Mouse (Mus musculus): ENCODE data around the gene Sertad3. TPM values are rescaled to one million over a fixed set of nuclear protein-coding genes. Genes with fewer than 3 reads are reported as not detected.

The Sertad3 gene
- polyA plus RNA-seq, 1 experiment from 2014 or later, result 9.8 TPM

DNA sequence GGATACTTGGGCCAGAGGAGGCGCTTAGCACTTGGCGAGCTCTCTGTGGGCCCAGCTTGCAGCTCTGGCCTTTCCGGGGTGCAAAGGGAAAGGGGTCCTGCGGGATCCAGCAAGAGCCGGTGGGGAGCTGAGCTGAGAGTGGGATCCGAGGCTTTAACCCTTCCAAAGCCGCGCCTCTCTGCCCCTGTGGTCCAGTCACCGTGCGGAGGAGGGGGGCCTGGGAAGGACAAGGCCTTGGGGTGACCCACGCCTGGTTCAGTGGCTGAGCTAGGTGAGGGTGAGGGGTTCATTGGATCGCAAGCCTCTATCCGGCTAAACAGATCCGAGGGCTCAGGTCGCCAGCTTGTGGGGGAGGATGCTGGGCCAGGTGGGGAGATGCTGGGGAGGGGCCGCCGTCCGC lies 27.5 kb upstream of the Sertad3 start:
- no peak; the same call in 1 of the 2 replicates for ATAC-seq (ENCODE audit: low FRiP score, low TSS enrichment)
- peaks cover 13% of the 10 kb centered on the region; the same call in 1 of the 2 replicates for H3K4me1 ChIP-seq (ENCODE audit: control insufficient read depth, insufficient read depth, low read length)
- WGBS, result 2% methylated on average over 18 of the region's 18 CpGs
- 0 out of 2 replicates have a peak, but pooled peaks cover 3% of the 10 kb centered on the region for H3K27me3 ChIP-seq (ENCODE audit: control insufficient read depth, insufficient read depth, low read length)
- H3K9me3 ChIP-seq (ENCODE audit: control insufficient read depth, low read length), result no peaks in the 10 kb centered on the region
- H3K4me2 ChIP-seq (ENCODE audit: low read length), result peak overlapping the region; percentile 90
- peak overlapping the region; percentile 85 for H3K9ac ChIP-seq (replicated peaks; ENCODE audit: low read length)
- peak overlapping the region; percentile 70 for H3K27ac ChIP-seq (replicated peaks; ENCODE audit: low read depth, low read length)
- H3K36me3 ChIP-seq (ENCODE audit: control insufficient read depth, insufficient read depth, low read length), result no peaks in the 10 kb centered on the region
- peak overlapping the region; percentile 61 for H3K4me3 ChIP-seq (replicated peaks; ENCODE audit: low read depth, low read length)
- DNase-seq, result peak; percentile 45

DNA sequence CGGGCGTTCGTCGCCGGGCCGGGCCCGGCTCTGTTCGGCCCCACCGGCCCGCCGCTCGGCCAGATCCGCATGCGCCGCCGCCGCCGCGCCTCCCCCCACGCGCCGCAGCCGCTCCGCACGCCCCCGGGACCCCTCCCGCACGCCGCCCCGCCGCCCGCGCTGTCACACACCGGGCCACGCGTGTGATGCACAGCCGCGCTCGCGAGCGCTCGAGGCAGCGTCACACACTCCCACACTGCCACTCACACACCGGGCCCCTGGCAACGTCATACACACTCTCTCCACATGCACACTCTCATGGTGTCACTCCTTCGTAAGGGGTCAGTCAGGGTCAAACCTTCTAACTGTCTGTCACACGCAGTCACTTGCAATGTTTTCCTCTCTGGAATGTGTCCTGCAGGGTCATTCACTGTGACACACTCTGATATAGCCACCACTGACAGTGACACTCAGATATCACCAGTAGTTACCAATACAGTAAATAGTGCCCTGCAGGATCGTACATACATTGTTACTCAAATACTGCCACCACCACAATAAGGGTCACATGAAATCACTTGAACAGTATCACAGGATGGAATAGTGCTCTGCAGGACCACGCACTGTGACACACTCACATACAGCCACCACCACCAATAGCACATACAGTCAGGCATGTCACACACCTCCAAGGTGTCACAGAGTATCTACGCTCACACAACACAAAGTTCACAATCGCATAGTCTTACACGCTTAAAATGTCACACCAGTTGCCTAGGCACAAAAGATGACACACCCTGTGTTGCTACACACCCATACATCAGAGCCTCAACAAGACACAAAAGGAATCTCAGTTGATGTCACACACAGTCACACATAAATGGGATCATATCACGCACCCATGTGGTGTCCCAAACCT lies 26.8 kb upstream of the Sertad3 start:
- 7% methylated on average over 52 of the region's 53 CpGs for WGBS
- DNase-seq (peak; percentile 74), ATAC-seq (ENCODE audit: low FRiP score, low TSS enrichment) (peak; percentile 46)
- Histone ChIP-seq H3K4me1 (ENCODE audit: control insufficient read depth, insufficient read depth, low read length) (peaks cover 13% of the 10 kb centered on the region; the same call in 1 of the 2 replicates), H3K27ac (replicated peaks; ENCODE audit: low read depth, low read length) (peak overlapping the region; percentile 70), H3K4me2 (ENCODE audit: low read length) (peak overlapping the region; percentile 90), H3K27me3 (ENCODE audit: control insufficient read depth, insufficient read depth, low read length) (0 out of 2 replicates have a peak, but pooled peaks cover 3% of the 10 kb centered on the region), H3K36me3 (ENCODE audit: control insufficient read depth, insufficient read depth, low read length) (no peaks in the 10 kb centered on the region), H3K9me3 (ENCODE audit: control insufficient read depth, low read length) (no peaks in the 10 kb centered on the region), H3K4me3 (replicated peaks; ENCODE audit: low read depth, low read length) (peak overlapping the region; percentile 61), H3K9ac (replicated peaks; ENCODE audit: low read length) (peak overlapping the region; percentile 85)

DNA sequence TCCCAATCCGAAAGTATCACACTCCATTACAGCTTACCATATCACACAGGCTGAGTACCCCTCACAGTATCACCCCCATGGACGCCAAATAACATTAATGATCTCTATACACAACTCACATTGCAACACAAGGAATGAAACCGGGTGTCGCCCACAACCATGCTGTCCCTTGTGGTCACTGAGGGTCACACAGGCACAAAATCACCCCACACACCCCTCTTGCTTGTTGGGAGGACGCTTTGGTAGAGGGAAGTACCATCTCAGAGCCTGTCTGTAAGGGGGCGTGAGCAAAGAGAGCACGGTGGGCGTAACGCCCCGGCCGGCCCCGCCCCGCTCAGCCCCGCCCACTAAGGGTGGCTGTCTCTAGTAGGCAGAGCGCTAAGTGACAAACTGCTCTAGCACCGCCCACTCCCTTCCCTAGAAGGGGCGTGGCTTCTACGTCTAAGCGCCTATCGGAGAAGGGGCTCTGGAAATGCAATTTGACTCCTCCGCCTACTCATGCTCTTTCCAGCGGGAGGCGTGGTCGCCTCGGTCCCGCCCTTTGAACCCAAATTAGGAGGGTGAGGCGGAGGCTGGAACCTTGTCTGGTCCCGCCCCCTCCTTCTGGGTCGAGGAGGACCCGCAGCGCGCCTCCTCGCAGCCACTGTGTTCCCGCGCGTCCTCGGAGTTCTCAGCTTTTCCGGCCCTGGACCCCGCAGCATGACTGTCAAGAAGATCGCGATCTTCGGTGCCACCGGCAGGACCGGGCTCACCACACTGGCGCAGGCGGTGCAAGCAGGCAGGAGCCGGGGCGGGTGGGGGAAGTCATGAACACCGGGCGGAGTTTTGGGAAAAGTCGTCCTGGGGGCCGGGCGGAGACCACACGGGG lies 25.9 kb upstream of the Sertad3 start, which contains the start of the genes Sptbn4 and Blvrb:
Gene Sptbn4 (minus strand): TSS at position 268 of the 868 bp plus-strand sequence.
Gene Blvrb (plus strand): TSS at position 560 of the 868 bp plus-strand sequence.
- under 1% methylated on average over 54 of the region's 54 CpGs for WGBS
- DNase-seq (peak; percentile 97), ATAC-seq (ENCODE audit: low FRiP score, low TSS enrichment) (peak; percentile 93)
- peak within 1 kb of the TSS; percentile 85 for H3K9ac ChIP-seq (replicated peaks; ENCODE audit: low read length)
- H3K4me1 ChIP-seq (ENCODE audit: control insufficient read depth, insufficient read depth, low read length), result peaks cover 13% of the 10 kb centered on the region; the same call in 1 of the 2 replicates
- H3K9me3 ChIP-seq (ENCODE audit: control insufficient read depth, low read length), result no peaks in the 10 kb centered on the region
- peak within 1 kb of the TSS; percentile 61 for H3K4me3 ChIP-seq (replicated peaks; ENCODE audit: low read depth, low read length)
- peak within 1 kb of the TSS; percentile 70 for H3K27ac ChIP-seq (replicated peaks; ENCODE audit: low read depth, low read length)
- peak within 1 kb of the TSS; percentile 90 for H3K4me2 ChIP-seq (ENCODE audit: low read length)
- H3K36me3 ChIP-seq (ENCODE audit: control insufficient read depth, insufficient read depth, low read length), result no peaks in the 10 kb centered on the region
- H3K27me3 ChIP-seq (ENCODE audit: control insufficient read depth, insufficient read depth, low read length), result 0 out of 2 replicates have a peak, but pooled peaks cover 3% of the 10 kb centered on the region

DNA sequence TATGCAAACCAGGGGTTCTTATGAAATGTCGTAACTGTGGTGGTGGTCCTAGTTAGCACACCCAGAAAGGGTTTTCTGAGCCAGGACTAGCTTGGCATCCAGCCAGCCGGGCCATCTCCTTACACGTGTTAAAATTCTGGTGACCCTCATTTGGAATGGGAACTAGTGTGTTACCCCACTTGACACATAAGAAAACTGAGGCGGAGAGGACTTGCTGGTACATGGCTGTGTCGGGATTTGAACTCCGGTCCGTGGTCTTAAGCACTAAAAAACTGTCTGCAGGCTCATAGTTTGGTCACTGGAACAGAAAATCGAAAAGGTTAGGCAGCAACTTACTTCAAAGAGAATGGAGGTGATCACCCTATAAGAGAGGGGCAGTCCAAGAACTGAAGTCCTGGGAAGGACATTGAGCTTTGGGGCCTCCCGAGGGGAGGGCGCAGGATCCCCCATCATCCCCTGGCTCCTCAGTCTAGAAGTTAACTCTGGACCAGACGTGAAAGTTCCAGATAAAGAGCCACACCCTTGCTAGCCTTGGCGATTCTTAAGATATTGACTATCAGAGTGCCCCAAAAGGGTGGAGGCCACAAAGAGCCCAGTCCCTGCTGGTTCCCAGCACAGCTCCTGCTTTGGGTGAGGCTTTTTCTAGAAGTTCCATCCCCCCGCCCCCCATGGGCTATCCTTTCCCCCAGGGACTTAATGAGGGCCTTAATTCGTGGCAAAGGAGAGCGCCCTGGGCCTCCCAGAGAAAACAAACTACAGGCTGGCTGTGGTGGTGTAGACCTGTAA lies 25.0 kb upstream of the Sertad3 start:
- no peaks in the 10 kb centered on the region for H3K9me3 ChIP-seq (ENCODE audit: control insufficient read depth, low read length)
- no peaks in the 10 kb centered on the region for H3K36me3 ChIP-seq (ENCODE audit: control insufficient read depth, insufficient read depth, low read length)
- H3K4me1 ChIP-seq (ENCODE audit: control insufficient read depth, insufficient read depth, low read length), result peaks cover 13% of the 10 kb centered on the region; the same call in 1 of the 2 replicates
- H3K27me3 ChIP-seq (ENCODE audit: control insufficient read depth, insufficient read depth, low read length), result 0 out of 2 replicates have a peak, but pooled peaks cover 1% of the 10 kb centered on the region
- H3K4me2 ChIP-seq (ENCODE audit: low read length), result peak overlapping the region; percentile 90
- no peak overlapping the region for H3K27ac ChIP-seq (replicated peaks; ENCODE audit: low read depth, low read length)
- H3K9ac ChIP-seq (replicated peaks; ENCODE audit: low read length), result peak overlapping the region; percentile 44; the same call in 1 of the 2 replicates
- WGBS, result 56% methylated on average over 15 of the region's 15 CpGs
- no peak for ATAC-seq (ENCODE audit: low FRiP score, low TSS enrichment)
- no peak for DNase-seq
- peak overlapping the region; percentile 61 for H3K4me3 ChIP-seq (replicated peaks; ENCODE audit: low read depth, low read length)

DNA sequence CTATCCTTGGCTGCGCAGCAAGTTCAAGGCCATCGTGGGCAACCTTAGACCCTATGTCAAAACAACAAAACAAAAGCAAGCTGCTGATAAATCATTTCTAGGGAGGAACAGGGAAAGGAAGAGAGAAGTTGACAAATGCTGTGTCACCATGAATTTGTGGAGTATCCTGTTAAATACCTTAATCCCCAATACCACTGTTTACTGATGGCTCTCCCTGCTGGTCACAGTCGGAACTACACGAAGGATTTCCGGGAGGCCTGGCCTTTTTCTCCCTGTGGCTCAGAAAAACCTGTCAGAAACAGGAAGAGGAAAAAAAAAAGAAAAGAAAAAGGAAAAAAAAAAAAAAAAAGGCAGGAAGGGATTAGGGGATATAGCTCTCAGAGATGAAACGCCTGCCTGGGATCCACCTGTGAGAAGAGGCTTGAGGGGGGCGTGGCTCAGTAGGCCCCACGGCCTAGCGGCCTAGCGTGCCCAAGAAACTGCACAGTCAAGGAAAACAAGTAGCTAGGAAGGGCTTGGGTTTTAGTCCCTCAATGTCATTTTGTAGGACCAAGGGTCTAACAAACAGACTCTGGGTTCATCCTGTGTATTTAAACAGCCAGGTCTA lies 24.2 kb upstream of the Sertad3 start:
- Histone ChIP-seq H3K4me3 (replicated peaks; ENCODE audit: low read depth, low read length) (no peak overlapping the region), H3K4me2 (ENCODE audit: low read length) (no peak overlapping the region), H3K9me3 (ENCODE audit: control insufficient read depth, low read length) (no peaks in the 10 kb centered on the region), H3K27ac (replicated peaks; ENCODE audit: low read depth, low read length) (no peak overlapping the region), H3K36me3 (ENCODE audit: control insufficient read depth, insufficient read depth, low read length) (no peaks in the 10 kb centered on the region), H3K4me1 (ENCODE audit: control insufficient read depth, insufficient read depth, low read length) (peaks cover 13% of the 10 kb centered on the region; the same call in 1 of the 2 replicates), H3K9ac (replicated peaks; ENCODE audit: low read length) (no peak overlapping the region), H3K27me3 (ENCODE audit: control insufficient read depth, insufficient read depth, low read length) (no peaks in the 10 kb centered on the region)
- peak; percentile 65 for DNase-seq
- no peak for ATAC-seq (ENCODE audit: low FRiP score, low TSS enrichment)
- 62% methylated on average over 10 of the region's 10 CpGs for WGBS

DNA sequence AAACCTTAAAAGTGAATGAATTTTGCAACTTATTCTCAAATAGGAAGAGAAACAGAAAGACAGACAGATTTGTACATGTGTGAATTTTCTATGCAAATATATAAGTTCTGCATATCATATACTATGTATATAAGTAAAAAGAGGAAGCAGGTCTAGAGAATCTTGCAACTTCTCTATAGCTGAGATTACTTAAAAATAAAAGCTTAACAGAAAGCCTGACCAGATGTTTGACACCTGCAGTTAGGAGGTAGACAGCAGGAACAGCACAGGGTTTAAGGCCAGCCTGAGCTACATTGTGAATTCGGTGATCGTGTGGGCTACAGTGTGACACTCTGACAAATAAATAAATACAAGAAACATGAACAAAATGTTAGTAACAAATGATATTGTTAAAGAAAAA lies 22.2 kb upstream of the Sertad3 start:
- Histone ChIP-seq H3K36me3 (ENCODE audit: control insufficient read depth, insufficient read depth, low read length) (no peaks in the 10 kb centered on the region), H3K9me3 (ENCODE audit: control insufficient read depth, low read length) (no peaks in the 10 kb centered on the region), H3K4me3 (replicated peaks; ENCODE audit: low read depth, low read length) (no peak overlapping the region), H3K27me3 (ENCODE audit: control insufficient read depth, insufficient read depth, low read length) (no peaks in the 10 kb centered on the region), H3K27ac (replicated peaks; ENCODE audit: low read depth, low read length) (no peak overlapping the region), H3K4me1 (ENCODE audit: control insufficient read depth, insufficient read depth, low read length) (peaks cover 9% of the 10 kb centered on the region; the same call in 1 of the 2 replicates), H3K9ac (replicated peaks; ENCODE audit: low read length) (no peak overlapping the region), H3K4me2 (ENCODE audit: low read length) (no peak overlapping the region)
- WGBS, result 95% methylated on average over 2 of the region's 2 CpGs
- DNase-seq (no peak), ATAC-seq (ENCODE audit: low FRiP score, low TSS enrichment) (no peak)

DNA sequence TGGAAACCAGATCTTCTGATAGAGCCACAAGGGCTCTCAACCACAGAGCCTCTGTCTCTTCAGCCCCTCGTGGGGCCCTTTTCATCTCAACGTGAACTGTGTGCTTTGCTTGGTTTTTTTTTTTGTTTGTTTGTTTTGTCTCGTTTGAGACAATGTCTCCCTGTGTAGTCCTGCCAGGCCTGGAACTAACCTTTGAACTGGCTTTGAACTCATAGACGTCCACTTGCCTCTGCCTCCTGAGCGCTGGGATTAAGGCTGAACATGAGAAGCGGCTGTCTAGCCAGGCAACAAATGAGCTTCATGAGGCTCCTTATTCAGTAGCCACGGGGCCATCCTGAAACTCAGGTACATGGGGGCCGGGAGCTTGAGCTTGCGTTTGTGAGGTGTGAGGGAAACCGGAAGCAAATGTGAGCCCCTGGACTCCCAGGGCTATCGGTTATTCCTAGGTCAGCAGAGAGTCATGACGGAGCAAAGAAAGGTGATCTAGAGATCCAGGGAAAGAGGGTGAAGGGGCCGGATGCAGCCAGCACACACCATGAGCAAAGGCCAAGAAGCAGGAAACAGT lies 21.3 kb upstream of the Sertad3 start:
- no peaks in the 10 kb centered on the region for H3K36me3 ChIP-seq (ENCODE audit: control insufficient read depth, insufficient read depth, low read length)
- no peaks in the 10 kb centered on the region for H3K27me3 ChIP-seq (ENCODE audit: control insufficient read depth, insufficient read depth, low read length)
- no peak overlapping the region for H3K4me2 ChIP-seq (ENCODE audit: low read length)
- no peaks in the 10 kb centered on the region for H3K9me3 ChIP-seq (ENCODE audit: control insufficient read depth, low read length)
- peaks cover 5% of the 10 kb centered on the region; the same call in 1 of the 2 replicates for H3K4me1 ChIP-seq (ENCODE audit: control insufficient read depth, insufficient read depth, low read length)
- DNase-seq (no peak), ATAC-seq (ENCODE audit: low FRiP score, low TSS enrichment) (no peak)
- WGBS, result 54% methylated on average over 13 of the region's 13 CpGs
- no peak overlapping the region for H3K27ac ChIP-seq (replicated peaks; ENCODE audit: low read depth, low read length)
- no peak overlapping the region for H3K4me3 ChIP-seq (replicated peaks; ENCODE audit: low read depth, low read length)
- H3K9ac ChIP-seq (replicated peaks; ENCODE audit: low read length), result no peak overlapping the region
